In genomic region chrX:136635116-136635515, GRCm38 (mm10) we compare ENCODE assay signal across 23 mouse cellular contexts. TPM values are rescaled to one million over a fixed set of nuclear protein-coding genes. Genes with fewer than 3 reads are reported as not detected.
DNase-seq lines count a peak whose midpoint lies in the region; ATAC-seq and TF ChIP-seq lines count a peak whose summit lies in the region.
"Had no signal": no experiment of that assay in that cellular context is flagged by ENCODE, and none has a peak within 500 bp of the region (broad histone marks: within the 10 kb centered on the region; RNA-seq: fewer than 3 reads in every experiment).

No protein-coding gene starts in this region.

- peak; percentile 7 to 17 for DNase-seq in left cerebral cortex, postnatal 14 days (ENCODE audit: low spot score in 2 of 2)
- DNase-seq in left cerebral cortex, adult 9 months (ENCODE audit: low spot score in 2 of 2), result no peak
- peak; percentile 57 for DNase-seq in brain, adult 2 months (ENCODE audit: low read depth, low spot score)
- peak; percentile 44 for DNase-seq in forebrain, postnatal 0 days
- DNase-seq in heart, postnatal 25 days (ENCODE audit: low spot score), result no peak
- DNase-seq: adrenal gland, postnatal 14 days; cerebellum, adult 11 months; cerebellum, adult 9-11 months; heart, postnatal 36 days; kidney, adult 2 months; left cerebral cortex, postnatal 4 days; lung, embryonic 14.5 days; lung, postnatal 36 days; right cerebral cortex, postnatal 4 days had no signal

- no peaks in the 10 kb centered on the region for H3K9me3 ChIP-seq in forebrain, embryonic 15.5 days
- H3K9me3 ChIP-seq in forebrain, embryonic 12.5 days, result no peaks in the 10 kb centered on the region
- H3K9me3 ChIP-seq in forebrain, postnatal 0 days (ENCODE audit: low read length), result no peaks in the 10 kb centered on the region
- H3K9me3 ChIP-seq: embryonic facial prominence, embryonic 15.5 days; limb, embryonic 15.5 days; megakaryocyte, embryonic 14.5 days had no signal

- peak; percentile 61; the same call in 1 of the 2 replicates for ATAC-seq in forebrain, embryonic 15.5 days (replicated peaks)
- no peak for ATAC-seq in forebrain, embryonic 12.5 days (ENCODE audit: low FRiP score)
- ATAC-seq in forebrain, postnatal 0 days, result peak; percentile 72
- ATAC-seq: CD4-positive, CD25-positive, alpha-beta regulatory T cell, adult 4 months had no signal

- H3K4me3 ChIP-seq in forebrain, embryonic 15.5 days, result no peak overlapping the region
- H3K4me3 ChIP-seq in forebrain, embryonic 12.5 days (replicated peaks), result no peak overlapping the region
- H3K4me3 ChIP-seq in forebrain, postnatal 0 days (ENCODE audit: low read depth, low read length), result no peak overlapping the region
- H3K4me3 ChIP-seq: embryonic facial prominence, embryonic 15.5 days; limb, embryonic 15.5 days; megakaryocyte, embryonic 14.5 days had no signal

- H3K4me2 ChIP-seq in forebrain, embryonic 15.5 days (replicated peaks), result no peak overlapping the region
- H3K4me2 ChIP-seq in forebrain, embryonic 12.5 days, result no peak overlapping the region
- no peak overlapping the region for H3K4me2 ChIP-seq in forebrain, postnatal 0 days (ENCODE audit: low read depth)
- H3K4me2 ChIP-seq: embryonic facial prominence, embryonic 15.5 days; hindbrain, embryonic 14.5 days; limb, embryonic 15.5 days; lung, embryonic 14.5 days had no signal

- TF ChIP-seq CTCF in forebrain, postnatal 0 days (IDR thresholded peaks at IDR 0.05; ENCODE audit: low read depth), result no peak

- intact Hi-C loops in left cerebral cortex, postnatal 14 days (cut with DNase I), result no loop called here
- intact Hi-C loops in heart, postnatal 25 days (cut with DNase I), result no loop called here

- no peaks in the 10 kb centered on the region for H3K36me3 ChIP-seq in forebrain, embryonic 15.5 days
- no peaks in the 10 kb centered on the region for H3K36me3 ChIP-seq in forebrain, embryonic 12.5 days (replicated peaks)
- no peaks in the 10 kb centered on the region for H3K36me3 ChIP-seq in forebrain, postnatal 0 days (ENCODE audit: insufficient read depth)
- H3K36me3 ChIP-seq: embryonic facial prominence, embryonic 15.5 days; limb, embryonic 15.5 days had no signal

- H3K4me1 ChIP-seq in forebrain, embryonic 15.5 days, result no peaks in the 10 kb centered on the region
- H3K4me1 ChIP-seq in forebrain, embryonic 12.5 days, result no peaks in the 10 kb centered on the region
- no peaks in the 10 kb centered on the region for H3K4me1 ChIP-seq in forebrain, postnatal 0 days (ENCODE audit: insufficient read depth)
- H3K4me1 ChIP-seq: embryonic facial prominence, embryonic 15.5 days; limb, embryonic 15.5 days; megakaryocyte, embryonic 14.5 days had no signal

- no peaks in the 10 kb centered on the region for H3K27me3 ChIP-seq in forebrain, embryonic 15.5 days
- H3K27me3 ChIP-seq in forebrain, embryonic 12.5 days, result no peaks in the 10 kb centered on the region
- no peaks in the 10 kb centered on the region for H3K27me3 ChIP-seq in forebrain, postnatal 0 days (ENCODE audit: insufficient read depth, low read length)
- H3K27me3 ChIP-seq: embryonic facial prominence, embryonic 15.5 days; limb, embryonic 15.5 days; megakaryocyte, embryonic 14.5 days had no signal

- no peak overlapping the region for H3K27ac ChIP-seq in forebrain, embryonic 15.5 days (replicated peaks)
- no peak overlapping the region for H3K27ac ChIP-seq in forebrain, embryonic 12.5 days
- H3K27ac ChIP-seq in forebrain, postnatal 0 days (ENCODE audit: low read depth, low read length), result no peak overlapping the region
- H3K27ac ChIP-seq: embryonic facial prominence, embryonic 15.5 days; hindbrain, embryonic 14.5 days; kidney, postnatal 0 days; limb, embryonic 15.5 days; liver, embryonic 14.5 days had no signal

- no peak overlapping the region for H3K9ac ChIP-seq in forebrain, embryonic 15.5 days (replicated peaks)
- H3K9ac ChIP-seq in forebrain, embryonic 12.5 days, result no peak overlapping the region
- H3K9ac ChIP-seq in forebrain, postnatal 0 days, result no peak overlapping the region
- H3K9ac ChIP-seq: embryonic facial prominence, embryonic 15.5 days; hindbrain, embryonic 14.5 days; limb, embryonic 15.5 days; liver, embryonic 14.5 days; lung, embryonic 14.5 days had no signal

- 52% methylated on average over 4 of the region's 4 CpGs for WGBS in forebrain, embryonic 15.5 days
- WGBS in forebrain, embryonic 12.5 days, result 64% methylated on average over 4 of the region's 4 CpGs
- 51% methylated on average over 4 of the region's 4 CpGs for WGBS in forebrain, postnatal 0 days

RNA-seq across cellular contexts. Expression of gene Tceal3, which starts 44.5 kb away (rescaled TPM):
- polyA plus RNA-seq in forebrain, embryonic 15.5 days (2015; fragmentation: Nextera tagmentation; extraction: Ambion mirVana), result 45.2 and 53.8 TPM in 2 replicates
- polyA plus RNA-seq in forebrain, embryonic 12.5 days (2016; fragmentation: Nextera tagmentation; extraction: Ambion mirVana), result 29.2 and 33.4 TPM in 2 replicates
- 100 to 1,000 TPM; 124 to 129 TPM for total RNA-seq in left cerebral cortex, postnatal 14 days (2021)
- total RNA-seq in forebrain, postnatal 0 days (2014; rRNA removed), result 47.3 and 49.8 TPM in 2 replicates
- 78.4 and 81.2 TPM in 2 replicates for polyA plus RNA-seq in forebrain, postnatal 0 days (2015; fragmentation: Nextera tagmentation; extraction: Ambion mirVana)
- total RNA-seq in heart, postnatal 25 days (2021), result 1 to 10 TPM in 1 of 2 experiments, under 1 TPM in 1; 0.52 to 1.2 TPM

Comparison
In these comparisons a context has a peak if more than half of its experiments do, and no peak if none do; other contexts are left out.
1. DNase-seq: peak in left cerebral cortex, postnatal 14 days (2 of 2), brain, adult 2 months (single experiment) and forebrain, postnatal 0 days (single experiment); none in left cerebral cortex, adult 9 months (0 of 2) and heart, postnatal 25 days (single experiment).
2. RNA of gene Tceal3, which starts 44.5 kb away (total RNA-seq): 124 to 129 TPM in left cerebral cortex, postnatal 14 days and 47.3 to 49.8 TPM in forebrain, postnatal 0 days; 0.52 to 1.2 TPM in heart, postnatal 25 days; every median in the first group is over 10 times any median in the second.